Mouse (Mus musculus) bone marrow, adult 2 months (tissue): Measurements from ENCODE around the gene Actr1a.

ENCODE experiments used
- CTCF ChIP-seq: fragments of 200-500 bp; IDR thresholded peaks from 2 replicates; pipeline ENCODE4 v1.5.1; 2011; ENCODE audit warnings: low read length, control low read depth; ENCODE audit not compliant: control insufficient read depth, insufficient read depth
- POLR2A ChIP-seq: fragments of 200-500 bp; IDR thresholded peaks from 2 replicates; pipeline ENCODE4 v1.6.1; 2011; ENCODE audit warnings: low read depth, mild to moderate bottlenecking, control low read depth, low read length, borderline replicate concordance; ENCODE audit not compliant: control insufficient read depth

- TF ChIP-seq CTCF (no peak), POLR2A (no peak)
These were observed 18.9 kb upstream of the Actr1a start for GRCm38 (mm10) chr19:46414486-46414885.
